Mouse (Mus musculus) liver, postnatal 0 days (tissue): Measurements from ENCODE around the gene Wbp11. TPM values are rescaled to one million over a fixed set of nuclear protein-coding genes. Genes with fewer than 3 reads are reported as not detected.

ENCODE experiments used
- ATAC-seq: fragments of 200-750 bp; cut with Nextera tagmentation; 2 replicates; pipeline ENCODE4 v1.8.0; 2017; ENCODE audit warnings: mild to moderate bottlenecking, moderate library complexity
- DNase-seq: peaks from one replicate; pipeline ENCODE4 v3.0.0-alpha.2; 2016
- H3K27ac ChIP-seq: fragments of 300-500 bp; sonication (generic); 2 replicates; pipeline ENCODE4 v1.5.1; 2014; ENCODE audit warnings: antibody characterized with exemption, moderate library complexity, mild to moderate bottlenecking, low read depth
- H3K27me3 ChIP-seq: fragments of 300-500 bp; sonication (generic); 2 replicates; pipeline ENCODE4 v1.6.1; 2014; ENCODE audit warnings: low read length, control low read depth, mixed read lengths; ENCODE audit not compliant: insufficient read depth
- H3K36me3 ChIP-seq: fragments of 300-500 bp; sonication (generic); replicated peaks from 2 replicates; pipeline ENCODE4 v1.6.1; 2014; ENCODE audit warnings: mild to moderate bottlenecking, control low read depth, low read length, moderate library complexity, mixed read lengths; ENCODE audit not compliant: insufficient read depth
- H3K4me1 ChIP-seq: fragments of 300-500 bp; sonication (generic); 2 replicates; pipeline ENCODE4 v1.6.1; 2014; ENCODE audit warnings: antibody characterized with exemption, mild to moderate bottlenecking, control low read depth; ENCODE audit not compliant: insufficient read depth
- H3K4me2 ChIP-seq: fragments of 300-500 bp; sonication (generic); 2 replicates; pipeline ENCODE4 v1.6.1; 2014; ENCODE audit warnings: low read depth, mild to moderate bottlenecking, low read length, moderate library complexity, mixed read lengths
- H3K4me3 ChIP-seq: fragments of 300-500 bp; sonication (generic); 2 replicates; pipeline ENCODE4 v1.5.1; 2014; ENCODE audit warnings: low read depth, low read length
- H3K9ac ChIP-seq: fragments of 300-500 bp; sonication (generic); replicated peaks from 2 replicates; pipeline ENCODE4 v1.6.1; 2014; ENCODE audit warnings: mild to moderate bottlenecking, moderate library complexity
- H3K9me3 ChIP-seq: fragments of 300-500 bp; sonication (generic); 2 replicates; pipeline ENCODE4 v1.6.1; 2016; ENCODE audit warnings: mild to moderate bottlenecking, control low read depth, low read length, mixed read lengths
- CTCF ChIP-seq: sonication (generic); IDR thresholded peaks from 2 replicates; pipeline ENCODE4 v1.5.1; 2016; ENCODE audit warnings: antibody characterized with exemption, low read depth
- EP300 ChIP-seq: IDR thresholded peaks from 2 replicates; pipeline ENCODE4 v1.6.1; 2016; ENCODE audit warnings: antibody characterized with exemption, low read depth, mild to moderate bottlenecking
- WGBS: fragments of 180-500 bp; shearing (Covaris S2); extraction: QIAGEN DNeasy Blood & Tissue Kit; methylation state at CpG from one replicate; pipeline ENCODE4 v1.1.7; 2014; ENCODE audit not compliant: insufficient replicate concordance; 5-methylcytosine and 5-hydroxymethylcytosine counted together
- polyA plus RNA-seq: library from polyadenylated mRNA; unstranded; fragments of >200 nt; fragmentation: Nextera tagmentation; extraction: Ambion mirVana; gene quantifications from 2 replicates; pipeline ENCODE4 v1.2.1, GENCODE M21; 2015

Wbp11 gene
- polyA plus RNA-seq, 1 experiment from 2014 or later, result 33.8 TPM

DNA sequence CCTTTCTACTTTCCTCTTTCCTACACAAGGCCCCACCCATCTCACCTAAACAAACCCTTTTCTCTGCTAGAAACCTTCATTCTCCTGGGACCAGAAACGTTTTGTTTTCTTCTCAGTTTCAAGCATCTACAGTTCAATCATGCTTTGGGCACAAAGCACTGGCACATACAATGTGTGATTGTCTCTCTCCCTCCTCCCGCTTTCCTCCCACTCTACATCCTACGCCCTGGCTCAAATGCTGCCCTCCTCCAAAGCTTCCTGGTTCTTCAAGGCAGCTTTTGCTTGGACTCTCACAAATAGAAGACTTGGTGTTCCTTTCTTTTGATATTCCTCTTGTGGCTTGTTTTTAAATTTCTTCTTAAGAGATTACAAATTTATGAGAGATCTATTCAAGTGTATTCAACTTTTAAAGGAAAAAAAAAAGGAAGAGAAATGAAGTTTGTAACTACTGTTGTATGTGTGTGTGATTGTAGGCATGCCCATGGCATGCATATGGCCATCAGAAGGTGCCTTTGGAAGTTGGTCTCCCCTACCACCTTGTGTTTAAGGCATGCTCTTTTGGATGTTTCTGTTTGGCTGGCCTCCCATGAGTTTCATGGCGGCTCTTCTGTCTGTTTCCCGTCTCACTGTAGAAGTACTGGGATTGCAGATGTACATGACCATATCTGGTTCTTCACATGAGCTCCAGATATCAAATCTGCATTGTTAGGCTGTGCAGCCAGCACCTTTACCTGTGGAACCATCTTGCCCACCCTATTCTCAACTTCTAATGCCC lies 17.9 kb upstream of the Wbp11 start:
- H3K4me2 ChIP-seq, result no peak overlapping the region
- WGBS, result 82% methylated on average over 5 of the region's 5 CpGs

DNA sequence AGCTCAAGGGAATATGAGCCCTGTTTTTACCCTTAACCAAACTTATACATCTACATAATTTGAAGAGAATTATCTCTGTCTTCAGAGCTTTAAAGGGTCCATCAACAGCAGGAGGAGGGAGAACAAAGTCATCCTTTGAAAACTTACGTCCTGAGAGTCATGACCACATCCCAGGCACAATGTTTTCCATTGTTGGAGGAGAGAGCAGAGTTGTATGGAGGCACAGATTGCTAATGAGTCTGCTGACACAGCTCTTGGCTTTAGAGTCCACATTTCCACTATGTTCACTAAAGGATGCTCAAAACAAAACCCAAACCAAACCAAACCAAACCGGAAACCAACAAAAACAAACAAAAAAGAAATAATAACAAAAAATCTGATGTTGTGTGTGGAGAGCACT lies 16.9 kb upstream of the Wbp11 start:
- no peak for DNase-seq
- H3K27me3 ChIP-seq, result no peaks in the 10 kb centered on the region
- no peak overlapping the region for H3K4me3 ChIP-seq
- no peak for ATAC-seq
- H3K9me3 ChIP-seq, result no peaks in the 10 kb centered on the region
- H3K4me1 ChIP-seq, result peaks cover 9% of the 10 kb centered on the region
- WGBS, result 84% methylated on average over 2 of the region's 2 CpGs
- peaks cover 19% of the 10 kb centered on the region for H3K36me3 ChIP-seq
- no peak for TF ChIP-seq EP300
- no peak for TF ChIP-seq CTCF
- H3K27ac ChIP-seq, result no peak overlapping the region
- H3K4me2 ChIP-seq, result no peak overlapping the region
- H3K9ac ChIP-seq, result no peak overlapping the region

More for the DNA sequence above, 17.9 kb upstream of the Wbp11 start:
- Histone ChIP-seq H3K27me3 (no peaks in the 10 kb centered on the region), H3K36me3 (peaks cover 22% of the 10 kb centered on the region), H3K9me3 (no peaks in the 10 kb centered on the region), H3K4me1 (peaks cover 18% of the 10 kb centered on the region), H3K27ac (no peak overlapping the region), H3K9ac (no peak overlapping the region), H3K4me3 (no peak overlapping the region)
- TF ChIP-seq CTCF (no peak), EP300 (no peak)
- DNase-seq, result no peak
- ATAC-seq, result no peak

DNA sequence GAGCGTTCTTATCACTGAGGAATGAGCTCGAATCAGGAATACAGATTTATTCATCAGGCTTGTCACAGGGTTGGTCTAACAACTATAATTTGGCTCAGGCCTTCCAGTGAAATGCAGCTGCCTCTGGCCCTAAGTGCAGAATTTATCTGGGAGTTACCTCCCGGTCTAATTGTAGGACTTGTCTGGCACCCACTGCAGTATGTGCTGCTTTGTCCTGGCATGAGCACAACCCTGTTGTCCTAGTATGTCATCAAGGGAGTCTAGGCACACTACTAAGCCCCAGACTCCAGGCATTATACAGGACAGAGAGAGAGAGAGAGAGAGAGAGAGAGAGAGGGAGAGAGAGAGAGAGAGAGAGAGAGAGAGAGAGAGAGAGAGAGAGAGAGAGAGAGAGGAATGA lies 9.3 kb upstream of the Wbp11 start:
- 77% methylated on average over 3 of the region's 3 CpGs for WGBS
- Histone ChIP-seq H3K9ac (no peak overlapping the region), H3K4me1 (no peaks in the 10 kb centered on the region), H3K4me2 (no peak overlapping the region), H3K9me3 (no peaks in the 10 kb centered on the region), H3K36me3 (no peaks in the 10 kb centered on the region), H3K27ac (no peak overlapping the region), H3K4me3 (no peak overlapping the region), H3K27me3 (no peaks in the 10 kb centered on the region)
- no peak for ATAC-seq
- TF ChIP-seq CTCF (no peak), EP300 (no peak)
- no peak for DNase-seq

DNA sequence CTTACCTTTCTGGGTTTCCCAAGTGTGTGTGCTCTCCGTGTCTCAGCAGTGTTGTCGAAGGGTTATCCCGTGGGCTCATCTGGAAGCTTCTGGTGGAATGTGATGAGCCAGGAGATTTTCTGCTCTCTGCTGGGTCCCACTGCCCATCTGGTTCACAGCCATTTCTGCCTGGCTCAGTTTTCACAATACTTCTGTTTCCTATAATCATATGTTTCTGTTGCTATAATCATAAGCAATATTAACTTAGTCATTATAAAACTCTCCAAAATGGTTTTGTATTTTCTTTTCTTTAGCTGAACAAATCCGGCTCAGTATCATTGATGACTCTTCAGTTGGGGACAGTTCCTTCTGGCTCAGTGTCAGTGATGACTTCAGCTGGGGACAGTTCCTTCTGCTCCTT lies 7.3 kb upstream of the Wbp11 start, which contains the start of gene Smco3:
Gene Smco3 (minus strand): TSS at position 101 of the 400 bp plus-strand sequence.
- DNase-seq (no peak), ATAC-seq (no peak)
- WGBS, result 50% methylated on average over 4 of the region's 4 CpGs
- H3K4me3 ChIP-seq, result no peak within 1 kb of the TSS
- H3K4me1 ChIP-seq, result no peaks in the 10 kb centered on the region
- no peaks in the 10 kb centered on the region for H3K36me3 ChIP-seq
- H3K27me3 ChIP-seq, result no peaks in the 10 kb centered on the region
- no peak for TF ChIP-seq CTCF
- TF ChIP-seq EP300, result no peak
- no peak within 1 kb of the TSS for H3K4me2 ChIP-seq
- H3K9ac ChIP-seq, result no peak within 1 kb of the TSS
- H3K27ac ChIP-seq, result no peak within 1 kb of the TSS
- H3K9me3 ChIP-seq, result no peaks in the 10 kb centered on the region

DNA sequence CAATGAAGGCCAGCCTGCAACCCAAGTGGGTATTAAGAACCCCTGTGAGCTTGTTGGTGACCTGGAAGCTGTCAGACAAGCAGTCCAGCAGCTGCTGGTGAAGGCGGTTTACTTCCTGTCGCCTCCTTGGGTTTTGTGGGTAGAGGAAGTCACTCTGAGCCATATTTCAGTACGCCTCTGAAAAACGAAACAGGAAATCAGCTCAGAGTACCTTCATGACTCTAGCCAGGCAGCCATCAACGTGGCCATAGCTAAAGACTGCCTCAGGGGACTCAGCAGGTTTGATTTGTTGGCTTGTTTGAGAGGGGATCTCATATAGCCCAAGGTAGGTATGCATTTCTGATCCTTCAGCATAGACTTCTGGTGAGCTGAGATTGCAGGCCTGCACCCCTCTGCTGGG lies 3.7 kb upstream of the Wbp11 start:
- H3K27me3 ChIP-seq, result no peaks in the 10 kb centered on the region
- H3K4me3 ChIP-seq, result no peak overlapping the region
- 0 out of 2 replicates have a peak overlapping the region, but pooled peaks have one; percentile 29 for H3K27ac ChIP-seq
- ATAC-seq, result no peak
- H3K36me3 ChIP-seq, result no peaks in the 10 kb centered on the region
- no peak for DNase-seq
- TF ChIP-seq EP300 (no peak), CTCF (no peak)
- H3K9ac ChIP-seq, result no peak overlapping the region
- H3K9me3 ChIP-seq, result no peaks in the 10 kb centered on the region
- 0 out of 2 replicates have a peak overlapping the region, but pooled peaks have one; percentile 14 for H3K4me2 ChIP-seq
- 31% methylated on average over 5 of the region's 5 CpGs for WGBS
- peaks cover 12% of the 10 kb centered on the region for H3K4me1 ChIP-seq

DNA sequence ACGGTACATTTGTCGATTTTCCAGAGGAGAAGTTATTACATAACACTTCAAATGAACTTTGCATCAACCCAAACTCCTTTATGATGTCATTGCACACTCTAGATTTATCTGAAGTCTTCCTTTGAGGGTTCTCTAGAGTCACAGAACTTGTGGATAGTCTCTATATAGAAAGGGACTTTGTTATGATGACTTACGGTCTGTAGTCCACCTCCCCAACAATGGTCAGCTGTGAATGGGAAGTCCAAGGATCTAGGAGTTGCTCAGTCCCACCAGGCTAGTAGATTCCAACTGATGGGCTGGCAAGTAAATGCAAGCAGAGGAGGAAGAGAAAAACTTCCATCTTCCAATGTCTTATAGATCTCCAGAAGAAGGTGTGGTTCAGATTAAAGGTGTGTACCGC lies 648 bp upstream of the Wbp11 start:
- peaks cover 19% of the 10 kb centered on the region for H3K36me3 ChIP-seq
- H3K27me3 ChIP-seq, result no peaks in the 10 kb centered on the region
- H3K27ac ChIP-seq, result peak overlapping the region; percentile 76
- peak overlapping the region; percentile 76 for H3K4me2 ChIP-seq
- ATAC-seq (no peak), DNase-seq (no peak)
- TF ChIP-seq EP300 (no peak), CTCF (no peak)
- H3K4me1 ChIP-seq, result peaks cover 16% of the 10 kb centered on the region
- no peaks in the 10 kb centered on the region for H3K9me3 ChIP-seq
- WGBS, result 31% methylated on average over 4 of the region's 4 CpGs
- peak overlapping the region; percentile 93 for H3K4me3 ChIP-seq
- no peak overlapping the region for H3K9ac ChIP-seq
